Mouse (Mus musculus): ENCODE data around the gene Inca1. TPM values are rescaled to one million over a fixed set of nuclear protein-coding genes. Genes with fewer than 3 reads are reported as not detected.

Inca1 gene
- polyA plus RNA-seq, 1 experiment, result 5.4 TPM

GRCm38 (mm10) chr11:70669582-70670345 is 30.2 kb downstream of the Inca1 start:
- no peaks in the 10 kb centered on the region for H3K27me3 ChIP-seq (replicated peaks; ENCODE audit: control insufficient read depth, insufficient read depth, low read length)
- peak; percentile 75 for DNase-seq
- peak overlapping the region; percentile 81 for H3K27ac ChIP-seq (ENCODE audit: insufficient read depth, low read depth, low read length)
- 2% methylated on average over 31 of the region's 31 CpGs for WGBS
- peak overlapping the region; percentile 69 for H3K4me3 ChIP-seq (ENCODE audit: insufficient read depth, low read depth, low read length)
- TF ChIP-seq CTCF (conservative IDR thresholded peaks at IDR 0.05; ENCODE audit: insufficient read depth, insufficient read length, low read depth, low read length), result peak; percentile 43
- peak; percentile 8 for TF ChIP-seq POLR2A (IDR thresholded peaks at IDR 0.05; ENCODE audit: low read depth, low read length)
- peaks cover 8% of the 10 kb centered on the region; the same call in 1 of the 2 replicates for H3K4me1 ChIP-seq (ENCODE audit: control insufficient read depth, insufficient read depth, low read length)
- no peaks in the 10 kb centered on the region; the same call in 1 of the 2 replicates for H3K36me3 ChIP-seq (ENCODE audit: control insufficient read depth, insufficient read depth, low read length)

GRCm38 (mm10) chr11:70668771-70669505 is 31.0 kb downstream of the Inca1 start, which contains the start of gene Spag7:
Spag7 (minus strand) TSS chr11:70669416.
- Histone ChIP-seq H3K27ac (ENCODE audit: insufficient read depth, low read depth, low read length) (peak within 1 kb of the TSS; percentile 94), H3K36me3 (ENCODE audit: control insufficient read depth, insufficient read depth, low read length) (peaks cover 7% of the 10 kb centered on the region), H3K4me3 (ENCODE audit: insufficient read depth, low read depth, low read length) (peak within 1 kb of the TSS; percentile 69), H3K27me3 (replicated peaks; ENCODE audit: control insufficient read depth, insufficient read depth, low read length) (no peaks in the 10 kb centered on the region), H3K4me1 (ENCODE audit: control insufficient read depth, insufficient read depth, low read length) (peaks cover 8% of the 10 kb centered on the region; the same call in 1 of the 2 replicates)
- peak; percentile 100 for DNase-seq
- TF ChIP-seq POLR2A (IDR thresholded peaks at IDR 0.05; ENCODE audit: low read depth, low read length), result peak; percentile 58
- no peak for TF ChIP-seq CTCF (conservative IDR thresholded peaks at IDR 0.05; ENCODE audit: insufficient read depth, insufficient read length, low read depth, low read length)
- under 1% methylated on average over 44 of the region's 44 CpGs for WGBS

- peaks cover 8% of the 10 kb centered on the region; the same call in 1 of the 2 replicates for H3K4me1 ChIP-seq (ENCODE audit: control insufficient read depth, insufficient read depth, low read length)
- H3K36me3 ChIP-seq (ENCODE audit: control insufficient read depth, insufficient read depth, low read length), result peaks cover 7% of the 10 kb centered on the region; the same call in 1 of the 2 replicates
- no peaks in the 10 kb centered on the region for H3K27me3 ChIP-seq (replicated peaks; ENCODE audit: control insufficient read depth, insufficient read depth, low read length)
- WGBS, result under 1% methylated on average over 15 of the region's 15 CpGs
- TF ChIP-seq CTCF (conservative IDR thresholded peaks at IDR 0.05; ENCODE audit: insufficient read depth, insufficient read length, low read depth, low read length) (no peak), POLR2A (IDR thresholded peaks at IDR 0.05; ENCODE audit: low read depth, low read length) (no peak)
- H3K4me3 ChIP-seq (ENCODE audit: insufficient read depth, low read depth, low read length), result peak overlapping the region; percentile 46
- DNase-seq, result no peak
- peak overlapping the region; percentile 28; the same call in 1 of the 2 replicates for H3K27ac ChIP-seq (ENCODE audit: insufficient read depth, low read depth, low read length)
Measured at GRCm38 (mm10) chr11:70668335-70668770, 31.6 kb downstream of the Inca1 start.

GRCm38 (mm10) chr11:70667271-70668150 is 32.4 kb downstream of the Inca1 start:
- Histone ChIP-seq H3K27me3 (replicated peaks; ENCODE audit: control insufficient read depth, insufficient read depth, low read length) (no peaks in the 10 kb centered on the region), H3K36me3 (ENCODE audit: control insufficient read depth, insufficient read depth, low read length) (peaks cover 7% of the 10 kb centered on the region; the same call in 1 of the 2 replicates), H3K4me1 (ENCODE audit: control insufficient read depth, insufficient read depth, low read length) (peaks cover 8% of the 10 kb centered on the region; the same call in 1 of the 2 replicates), H3K27ac (ENCODE audit: insufficient read depth, low read depth, low read length) (peak overlapping the region; percentile 46), H3K4me3 (ENCODE audit: insufficient read depth, low read depth, low read length) (0 out of 2 replicates have a peak overlapping the region, but pooled peaks have one; percentile 4)
- WGBS, result 43% methylated on average over 14 of the region's 14 CpGs
- no peak for DNase-seq
- TF ChIP-seq CTCF (conservative IDR thresholded peaks at IDR 0.05; ENCODE audit: insufficient read depth, insufficient read length, low read depth, low read length) (no peak), POLR2A (IDR thresholded peaks at IDR 0.05; ENCODE audit: low read depth, low read length) (no peak)

- H3K27ac ChIP-seq (ENCODE audit: insufficient read depth, low read depth, low read length), result no peak overlapping the region
- no peak overlapping the region for H3K4me3 ChIP-seq (ENCODE audit: insufficient read depth, low read depth, low read length)
- peaks cover 5% of the 10 kb centered on the region; the same call in 1 of the 2 replicates for H3K4me1 ChIP-seq (ENCODE audit: control insufficient read depth, insufficient read depth, low read length)
- TF ChIP-seq POLR2A (IDR thresholded peaks at IDR 0.05; ENCODE audit: low read depth, low read length), result no peak
- no peak for TF ChIP-seq CTCF (conservative IDR thresholded peaks at IDR 0.05; ENCODE audit: insufficient read depth, insufficient read length, low read depth, low read length)
- no peaks in the 10 kb centered on the region for H3K27me3 ChIP-seq (replicated peaks; ENCODE audit: control insufficient read depth, insufficient read depth, low read length)
- peaks cover 7% of the 10 kb centered on the region; the same call in 1 of the 2 replicates for H3K36me3 ChIP-seq (ENCODE audit: control insufficient read depth, insufficient read depth, low read length)
- no peak for DNase-seq
- WGBS, result 92% methylated on average over 8 of the region's 8 CpGs
Measured at GRCm38 (mm10) chr11:70666687-70667086, 33.3 kb downstream of the Inca1 start.

GRCm38 (mm10) chr11:70664741-70665140 is 35.2 kb downstream of the Inca1 start:
- H3K36me3 ChIP-seq (ENCODE audit: control insufficient read depth, insufficient read depth, low read length), result peaks cover 7% of the 10 kb centered on the region; the same call in 1 of the 2 replicates

More at GRCm38 (mm10) chr11:70664741-70665140, 35.2 kb downstream of the Inca1 start:
- DNase-seq, result no peak
- no peak overlapping the region for H3K4me3 ChIP-seq (ENCODE audit: insufficient read depth, low read depth, low read length)
- no peak overlapping the region for H3K27ac ChIP-seq (ENCODE audit: insufficient read depth, low read depth, low read length)
- H3K4me1 ChIP-seq (ENCODE audit: control insufficient read depth, insufficient read depth, low read length), result peaks cover 5% of the 10 kb centered on the region; the same call in 1 of the 2 replicates
- H3K27me3 ChIP-seq (replicated peaks; ENCODE audit: control insufficient read depth, insufficient read depth, low read length), result no peaks in the 10 kb centered on the region
- WGBS, result 92% methylated on average over 9 of the region's 9 CpGs
- TF ChIP-seq CTCF (conservative IDR thresholded peaks at IDR 0.05; ENCODE audit: insufficient read depth, insufficient read length, low read depth, low read length) (peak; percentile 34; the same call in 1 of the 2 replicates), POLR2A (IDR thresholded peaks at IDR 0.05; ENCODE audit: low read depth, low read length) (no peak)
